Mouse (Mus musculus) heart, embryonic 13.5 days (tissue): Measurements from ENCODE around the gene Atf1. TPM values are rescaled to one million over a fixed set of nuclear protein-coding genes. Genes with fewer than 3 reads are reported as not detected.

Experiments
- ATAC-seq: fragments of 200-750 bp; cut with Nextera tagmentation; 2 replicates; pipeline ENCODE4 v1.8.0; 2017; ENCODE audit warnings: moderate TSS enrichment; ENCODE audit not compliant: insufficient number of reproducible peaks, low FRiP score, low TSS enrichment; ENCODE audit errors: extremely low read depth
- H3K27ac ChIP-seq: fragments of 300-500 bp; sonication (generic); replicated peaks from 2 replicates; pipeline ENCODE4 v1.5.1; 2015; ENCODE audit warnings: moderate library complexity, mild to moderate bottlenecking, inconsistent platforms
- H3K27me3 ChIP-seq: fragments of 300-500 bp; sonication (generic); replicated peaks from 2 replicates; pipeline ENCODE4 v1.6.1; 2015; ENCODE audit warnings: mild to moderate bottlenecking, inconsistent platforms
- H3K36me3 ChIP-seq: fragments of 300-500 bp; sonication (generic); 2 replicates; pipeline ENCODE4 v1.6.1; 2015; ENCODE audit warnings: mild to moderate bottlenecking, inconsistent platforms
- H3K4me1 ChIP-seq: fragments of 300-500 bp; sonication (generic); 2 replicates; pipeline ENCODE4 v1.6.1; 2015; ENCODE audit warnings: inconsistent platforms
- H3K4me2 ChIP-seq: fragments of 300-500 bp; sonication (generic); 2 replicates; pipeline ENCODE4 v1.6.1; 2015; ENCODE audit warnings: inconsistent platforms, mild to moderate bottlenecking, moderate library complexity
- H3K4me3 ChIP-seq: fragments of 300-500 bp; sonication (generic); 2 replicates; pipeline ENCODE4 v1.5.1; 2015; ENCODE audit warnings: moderate library complexity, mild to moderate bottlenecking, inconsistent platforms
- H3K9ac ChIP-seq: fragments of 300-500 bp; sonication (generic); 2 replicates; pipeline ENCODE4 v1.6.1; 2015; ENCODE audit warnings: inconsistent platforms, mild to moderate bottlenecking, moderate library complexity
- H3K9me3 ChIP-seq: fragments of 300-500 bp; sonication (generic); 2 replicates; pipeline ENCODE4 v1.6.1; 2016; ENCODE audit warnings: inconsistent platforms
- WGBS: fragments of 180-500 bp; shearing (Covaris S2); methylation state at CpG from one replicate; pipeline ENCODE4 v1.1.7; 2015; ENCODE audit warnings: mixed read lengths; 5-methylcytosine and 5-hydroxymethylcytosine counted together
- polyA plus RNA-seq: library from polyadenylated mRNA; unstranded; fragments of >200 nt; fragmentation: Nextera tagmentation; extraction: Ambion mirVana; gene quantifications from 2 replicates; pipeline ENCODE4 v1.2.1, GENCODE M21; 2015

Gene Atf1
- polyA plus RNA-seq = 30.3 and 34.4 TPM in 2 replicates

DNA sequence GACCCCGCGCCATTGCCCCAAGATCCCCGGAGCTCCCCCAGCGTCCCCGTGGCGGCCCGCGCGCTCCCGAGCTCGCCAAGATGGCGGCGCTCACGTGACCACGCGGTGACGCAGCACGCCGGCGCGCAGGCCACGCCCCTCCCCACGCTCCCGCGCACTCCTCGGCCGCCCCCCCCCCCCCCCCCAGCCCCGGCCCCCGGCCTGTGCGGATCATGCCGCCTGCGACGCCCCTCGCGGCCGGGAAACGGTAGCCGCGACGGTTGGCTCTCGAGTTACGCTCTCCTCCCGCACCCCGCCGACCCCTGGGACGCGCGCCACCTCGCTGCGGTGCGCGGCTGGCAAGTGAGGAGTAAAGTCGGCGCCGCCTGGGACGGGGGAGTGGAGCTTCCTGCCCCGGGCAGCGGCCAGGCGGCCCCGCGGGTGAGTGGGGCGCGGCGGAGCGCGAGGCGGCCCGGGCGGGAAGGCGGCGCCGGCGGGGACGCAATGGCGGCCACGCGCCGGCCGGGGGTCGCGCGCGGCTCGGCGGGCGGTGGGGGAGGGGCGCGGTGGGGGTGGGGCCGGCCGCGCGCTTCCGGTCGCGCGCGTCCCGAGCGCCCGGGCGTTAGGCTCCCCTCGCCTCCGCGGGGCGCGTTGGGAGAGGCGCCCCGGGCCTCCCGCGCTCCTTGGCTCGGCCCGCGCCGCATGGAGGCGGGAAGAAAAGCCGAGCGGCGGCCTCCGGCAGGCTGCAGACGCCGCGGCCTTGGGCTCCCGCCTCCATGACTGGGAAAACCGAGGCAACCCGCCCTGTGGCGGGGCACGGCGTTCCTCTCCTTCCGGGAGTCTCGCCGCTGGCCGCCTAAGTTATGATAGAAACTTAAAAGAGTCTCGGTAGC is at the start of gene Atf1:
Gene Atf1 (plus strand): TSS at position 157 of the 872 bp plus-strand sequence.
- under 1% methylated on average over 61 of the region's 133 CpGs for WGBS
- peak within 1 kb of the TSS; percentile 99 for H3K9ac ChIP-seq
- peaks cover 22% of the 10 kb centered on the region for H3K36me3 ChIP-seq
- peak within 1 kb of the TSS; percentile 100 for H3K27ac ChIP-seq
- peak within 1 kb of the TSS; percentile 71 for H3K4me2 ChIP-seq
- H3K4me1 ChIP-seq = peaks cover 50% of the 10 kb centered on the region
- no peaks in the 10 kb centered on the region for H3K27me3 ChIP-seq
- H3K4me3 ChIP-seq = peak within 1 kb of the TSS; percentile 78
- H3K9me3 ChIP-seq = peaks cover 12% of the 10 kb centered on the region
- ATAC-seq = peak; percentile 81

DNA sequence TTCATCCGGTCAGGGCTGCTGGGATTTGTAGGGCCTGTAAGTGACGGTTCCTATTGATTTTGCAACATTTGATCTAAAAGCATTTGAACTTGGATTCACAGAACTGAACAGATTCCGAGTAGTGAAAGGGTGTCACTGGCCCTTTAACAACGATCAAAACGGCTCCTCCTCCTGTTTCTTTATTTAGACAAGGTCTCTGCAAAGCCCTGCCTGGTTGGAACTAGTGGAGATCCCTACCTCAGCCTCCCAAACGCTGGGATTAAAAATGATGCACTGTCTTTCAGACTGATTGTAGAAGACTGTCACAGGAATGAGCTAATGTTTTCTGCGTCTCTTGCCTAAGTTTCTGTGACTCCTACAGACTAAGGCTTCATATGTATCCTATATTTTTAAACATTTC is 49.1 kb upstream of the Atf1 start:
- Histone ChIP-seq H3K4me3 (no peak overlapping the region), H3K36me3 (peaks cover 87% of the 10 kb centered on the region), H3K27me3 (no peaks in the 10 kb centered on the region), H3K27ac (peak overlapping the region; percentile 41; the same call in 1 of the 2 replicates), H3K9me3 (no peaks in the 10 kb centered on the region), H3K4me2 (0 out of 2 replicates have a peak overlapping the region, but pooled peaks have one; percentile 8), H3K4me1 (peaks cover 19% of the 10 kb centered on the region), H3K9ac (no peak overlapping the region; the same call in 1 of the 2 replicates)
- 47% methylated on average over 7 of the region's 7 CpGs for WGBS
- ATAC-seq = no peak

DNA sequence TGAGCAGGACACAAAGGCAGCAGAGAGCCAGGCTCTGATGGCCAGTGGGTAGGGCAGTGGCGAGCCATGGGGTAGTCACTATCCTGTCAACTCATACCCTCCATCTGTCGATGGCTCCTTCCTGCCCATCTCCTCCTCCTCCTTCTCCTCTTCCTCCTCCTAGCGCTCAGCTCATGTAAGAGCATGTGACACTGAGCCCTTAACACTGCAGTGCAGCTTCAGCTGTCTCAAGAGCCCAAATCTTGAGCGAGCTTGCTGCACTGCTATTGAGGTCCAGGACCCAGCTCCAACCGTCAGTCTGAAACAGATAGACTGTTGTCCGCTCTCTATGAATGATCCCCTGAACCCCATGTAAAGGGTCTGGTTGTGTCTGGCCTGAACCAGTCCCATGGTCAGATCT is 47.9 kb upstream of the Atf1 start:
- Histone ChIP-seq H3K9me3 (no peaks in the 10 kb centered on the region), H3K27me3 (no peaks in the 10 kb centered on the region), H3K9ac (no peak overlapping the region), H3K4me1 (peaks cover 18% of the 10 kb centered on the region), H3K4me3 (no peak overlapping the region), H3K27ac (no peak overlapping the region), H3K4me2 (no peak overlapping the region), H3K36me3 (peaks cover 87% of the 10 kb centered on the region)
- no peak for ATAC-seq
- WGBS = 83% methylated on average over 6 of the region's 6 CpGs

DNA sequence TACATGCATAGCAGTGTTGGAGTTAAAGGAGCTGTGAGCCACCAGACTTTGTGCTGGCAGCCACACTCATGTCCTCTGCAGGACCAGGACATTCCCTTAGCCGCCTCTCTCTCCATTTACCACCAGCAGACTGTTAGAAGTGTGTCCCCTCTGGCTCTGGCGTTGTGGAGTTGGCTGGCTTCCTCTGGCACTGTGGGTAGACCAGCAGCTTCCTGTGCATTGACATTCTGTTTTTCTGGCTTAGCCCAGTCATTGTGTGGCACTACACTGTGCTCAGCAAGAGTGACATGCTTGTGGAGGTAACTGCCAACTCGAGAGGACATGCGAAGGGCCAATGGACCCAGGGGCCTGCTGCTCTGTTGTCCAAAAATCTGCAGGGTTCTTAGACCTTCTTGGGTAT is 47.4 kb upstream of the Atf1 start:
- WGBS = 84% methylated on average over 4 of the region's 4 CpGs

DNA sequence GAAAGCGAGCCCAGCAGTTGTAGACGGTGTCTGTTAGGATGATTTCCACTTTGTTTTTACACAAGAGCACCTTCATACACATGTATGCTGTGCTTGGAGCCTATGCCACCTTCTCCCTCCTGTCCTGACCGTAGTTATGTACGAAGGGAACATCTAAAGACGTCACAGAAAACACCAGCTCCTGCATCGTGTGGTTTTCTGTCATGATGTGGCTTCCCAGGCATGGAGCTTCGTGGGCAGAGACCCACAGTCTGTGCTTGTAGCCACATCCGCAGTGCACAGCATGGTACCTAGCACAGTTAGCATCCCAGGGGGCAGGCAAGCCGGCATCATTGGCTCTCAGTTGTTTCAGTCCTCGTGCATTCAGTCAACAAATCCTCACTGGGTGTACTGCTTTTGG is 45.8 kb upstream of the Atf1 start:
- H3K4me3 ChIP-seq = no peak overlapping the region
- H3K27me3 ChIP-seq = no peaks in the 10 kb centered on the region
- ATAC-seq = no peak
- no peak overlapping the region for H3K9ac ChIP-seq
- H3K4me2 ChIP-seq = no peak overlapping the region
- no peaks in the 10 kb centered on the region for H3K9me3 ChIP-seq
- H3K4me1 ChIP-seq = peaks cover 17% of the 10 kb centered on the region
- no peak overlapping the region for H3K27ac ChIP-seq
- H3K36me3 ChIP-seq = peaks cover 92% of the 10 kb centered on the region
- WGBS = 72% methylated on average over 10 of the region's 10 CpGs

More for the DNA sequence above, 47.4 kb upstream of the Atf1 start:
- peaks cover 87% of the 10 kb centered on the region for H3K36me3 ChIP-seq
- H3K4me1 ChIP-seq = peaks cover 12% of the 10 kb centered on the region
- no peak overlapping the region for H3K4me2 ChIP-seq
- H3K4me3 ChIP-seq = no peak overlapping the region
- no peak overlapping the region for H3K9ac ChIP-seq
- H3K27ac ChIP-seq = no peak overlapping the region
- no peaks in the 10 kb centered on the region for H3K9me3 ChIP-seq
- H3K27me3 ChIP-seq = no peaks in the 10 kb centered on the region
- no peak for ATAC-seq

DNA sequence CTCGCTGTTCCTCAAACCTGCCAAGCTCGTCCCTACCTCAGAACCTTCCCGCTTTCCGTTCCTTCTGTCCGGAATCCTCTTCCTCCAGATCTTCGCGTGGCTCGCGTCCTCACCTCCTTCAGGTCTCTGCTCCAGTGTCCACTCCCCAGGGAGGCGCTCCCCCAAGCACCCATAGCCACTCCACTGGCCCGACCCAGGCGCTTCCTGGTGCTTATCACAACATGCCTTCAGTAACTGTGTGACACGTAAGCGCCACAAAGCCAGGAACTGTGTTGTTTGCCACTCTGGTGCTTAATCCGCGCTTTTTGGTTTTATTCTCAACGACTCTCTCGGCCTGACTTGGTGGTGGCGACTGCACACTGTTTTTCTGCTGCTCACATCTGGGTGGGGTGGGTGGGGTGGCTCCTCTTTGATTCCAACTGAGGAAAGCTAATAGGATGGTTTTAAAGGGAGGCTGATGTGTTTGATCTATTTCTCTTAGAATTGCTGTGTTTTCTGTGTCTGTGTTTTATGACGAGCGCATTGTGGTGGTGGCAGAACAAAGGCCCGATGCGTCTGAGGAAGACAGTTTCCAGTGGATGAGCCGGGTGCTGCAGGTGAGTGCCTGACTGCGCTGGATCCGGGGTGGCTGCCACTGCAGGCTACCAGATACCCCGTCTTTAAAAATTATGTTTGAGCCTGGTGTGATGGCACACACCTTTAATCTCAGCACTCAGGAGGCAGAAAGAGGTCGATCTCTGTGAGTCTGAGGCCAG is 44.9 kb upstream of the Atf1 start:
- no peak for ATAC-seq
- no peak overlapping the region for H3K4me2 ChIP-seq
- no peak overlapping the region for H3K4me3 ChIP-seq
- no peaks in the 10 kb centered on the region for H3K9me3 ChIP-seq
- peaks cover 17% of the 10 kb centered on the region for H3K4me1 ChIP-seq
- WGBS = 77% methylated on average over 28 of the region's 28 CpGs
- no peak overlapping the region for H3K9ac ChIP-seq
- H3K27me3 ChIP-seq = no peaks in the 10 kb centered on the region
- no peak overlapping the region for H3K27ac ChIP-seq
- peaks cover 93% of the 10 kb centered on the region for H3K36me3 ChIP-seq

DNA sequence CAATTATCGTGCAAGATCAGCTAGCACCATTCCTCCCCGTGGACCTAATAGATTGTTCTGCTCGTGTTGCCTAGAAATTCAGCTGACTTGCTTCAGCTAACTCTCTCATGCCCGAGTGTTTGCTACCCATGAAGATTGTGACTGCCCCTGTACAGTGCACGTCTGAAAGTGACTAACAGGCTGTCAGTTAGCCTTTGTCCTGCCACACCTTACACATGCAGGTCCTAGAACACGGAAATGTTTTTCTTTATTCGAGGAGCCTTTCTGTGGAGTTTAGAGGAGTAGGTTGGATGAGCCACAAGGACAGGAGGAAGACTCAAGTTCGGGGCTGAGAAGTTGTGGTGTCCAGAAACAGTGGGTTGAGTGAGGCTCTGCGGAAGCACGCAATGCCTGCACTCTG is 44.1 kb upstream of the Atf1 start:
- ATAC-seq = no peak
- Histone ChIP-seq H3K4me3 (no peak overlapping the region), H3K4me1 (peaks cover 12% of the 10 kb centered on the region), H3K27me3 (no peaks in the 10 kb centered on the region), H3K9ac (no peak overlapping the region), H3K4me2 (no peak overlapping the region), H3K36me3 (peaks cover 95% of the 10 kb centered on the region), H3K9me3 (no peaks in the 10 kb centered on the region), H3K27ac (no peak overlapping the region)
- whole genome bisulfite sequencing = 83% methylated on average over 10 of the region's 10 CpGs

DNA sequence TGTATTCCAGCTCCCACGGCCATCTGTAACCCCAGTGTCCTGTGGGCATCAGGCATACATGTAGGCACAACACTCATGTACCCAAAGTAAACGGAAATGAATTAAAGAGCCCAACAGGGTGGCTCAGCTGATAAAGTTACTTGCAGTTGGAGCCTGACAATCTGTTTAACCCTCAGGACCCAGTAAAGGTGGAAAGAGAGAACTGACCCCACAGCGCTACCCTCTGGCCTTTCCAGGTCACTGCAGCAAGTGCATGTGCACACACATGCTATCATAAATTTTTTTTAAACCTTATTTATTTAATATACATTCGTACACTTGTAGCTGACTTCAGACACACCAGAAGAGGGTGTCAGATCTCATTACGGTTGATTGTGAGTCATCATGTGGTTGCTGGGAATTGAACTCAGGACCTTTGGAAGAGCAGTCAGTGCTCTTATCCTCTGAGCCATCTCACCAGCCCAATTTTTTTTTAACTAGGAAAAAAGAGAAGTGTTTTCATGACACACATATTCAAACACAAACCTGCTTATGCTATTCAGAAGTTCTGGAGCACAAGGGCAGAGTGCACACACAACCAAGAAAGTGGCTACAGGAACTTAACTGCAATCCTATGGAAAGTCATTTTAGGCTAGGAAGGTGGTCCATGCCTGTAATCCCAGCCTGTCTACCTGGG is 42.7 kb upstream of the Atf1 start:
- WGBS = 81% methylated on average over 5 of the region's 5 CpGs
- ATAC-seq = no peak
- peaks cover 99% of the 10 kb centered on the region for H3K36me3 ChIP-seq

DNA sequence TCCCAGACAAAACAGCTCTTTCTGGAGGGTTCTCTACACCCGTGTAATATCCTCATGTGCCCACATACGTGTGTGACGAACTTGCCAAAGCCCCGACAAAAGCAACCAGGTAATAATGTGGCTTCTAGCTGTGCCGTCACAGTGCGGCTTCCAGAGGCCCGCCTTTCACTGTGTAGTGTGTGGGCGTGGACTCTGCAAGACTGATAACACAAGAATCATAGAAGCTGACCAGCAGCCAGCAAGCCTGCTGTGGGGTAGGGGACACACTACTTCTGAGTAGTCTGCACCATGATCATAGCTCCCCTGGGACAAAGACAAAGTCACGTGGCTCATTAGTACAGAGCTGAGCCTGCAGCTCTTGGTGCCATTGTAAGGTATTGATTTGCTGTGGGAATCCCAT is 41.4 kb upstream of the Atf1 start:
- no peaks in the 10 kb centered on the region for H3K9me3 ChIP-seq
- ATAC-seq = no peak
- H3K27me3 ChIP-seq = no peaks in the 10 kb centered on the region
- no peak overlapping the region for H3K9ac ChIP-seq
- H3K4me2 ChIP-seq = no peak overlapping the region
- no peak overlapping the region for H3K4me3 ChIP-seq
- WGBS = 67% methylated on average over 9 of the region's 9 CpGs
- H3K4me1 ChIP-seq = peaks cover 12% of the 10 kb centered on the region
- peak overlapping the region; percentile 48; the same call in 1 of the 2 replicates for H3K27ac ChIP-seq
- H3K36me3 ChIP-seq = peaks cover 99% of the 10 kb centered on the region

More for the DNA sequence above, 42.7 kb upstream of the Atf1 start:
- Histone ChIP-seq H3K9me3 (no peaks in the 10 kb centered on the region), H3K27ac (no peak overlapping the region), H3K4me1 (peaks cover 12% of the 10 kb centered on the region), H3K27me3 (no peaks in the 10 kb centered on the region), H3K4me3 (no peak overlapping the region), H3K4me2 (no peak overlapping the region), H3K9ac (no peak overlapping the region)

DNA sequence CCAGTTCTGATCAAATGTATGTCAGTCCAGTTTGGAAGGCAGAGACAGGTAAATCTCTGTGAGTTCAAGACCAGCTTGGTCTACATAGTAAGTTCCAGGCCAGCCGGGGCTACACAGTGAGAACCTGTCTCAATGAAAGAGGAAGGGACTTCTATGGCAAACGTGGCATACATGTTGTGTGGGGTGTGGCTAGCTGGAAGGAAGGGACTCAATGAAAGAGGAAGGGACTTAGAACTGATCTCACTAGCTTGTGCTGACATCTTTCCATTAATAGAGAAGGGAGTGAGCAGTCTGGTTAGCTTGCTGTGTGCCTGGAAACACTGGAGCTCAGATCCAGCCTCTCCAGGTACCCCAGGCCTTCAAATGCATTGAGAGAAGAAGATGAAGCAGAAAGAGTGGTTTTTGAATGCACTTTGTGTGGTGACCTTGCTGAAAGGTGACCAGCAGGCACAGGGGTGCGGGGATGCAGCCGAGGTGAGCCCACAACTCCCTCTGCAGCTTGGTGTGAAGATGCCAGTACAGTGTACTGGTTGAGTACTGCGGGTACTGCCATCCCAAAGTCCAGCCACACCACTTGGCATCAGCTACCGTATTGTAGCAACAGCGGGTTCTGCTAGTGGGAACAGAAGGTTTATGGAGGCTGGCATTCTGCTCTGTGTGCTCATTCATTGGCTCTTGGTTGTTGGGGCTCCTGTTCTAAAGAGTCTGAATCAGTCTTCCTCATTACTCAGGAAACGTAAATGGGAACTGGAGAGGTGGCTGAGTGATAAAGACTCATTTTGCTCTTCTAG is 40.5 kb upstream of the Atf1 start:
- 89% methylated on average over 8 of the region's 8 CpGs for WGBS
- ATAC-seq = no peak
- Histone ChIP-seq H3K27me3 (no peaks in the 10 kb centered on the region), H3K36me3 (peaks cover 99% of the 10 kb centered on the region), H3K4me1 (peaks cover 12% of the 10 kb centered on the region), H3K9ac (no peak overlapping the region), H3K4me2 (no peak overlapping the region), H3K27ac (no peak overlapping the region), H3K9me3 (no peaks in the 10 kb centered on the region), H3K4me3 (no peak overlapping the region)
